Mouse (Mus musculus): ENCODE results near the gene Camkv. TPM values are rescaled to one million over a fixed set of nuclear protein-coding genes. Genes with fewer than 3 reads are reported as not detected.
A peak's percentile ranks its signal among the peaks of the same experiment; 100 is the strongest.

The Camkv gene
- 80.1 and 87.4 TPM in 2 replicates for total RNA-seq (2014; rRNA removed)
- 59.1 and 61.5 TPM in 2 replicates for polyA plus RNA-seq (2015; fragmentation: Nextera tagmentation; extraction: Ambion mirVana)

GRCm38 (mm10) chr9:107935374-107935773 is at the start of gene Camkv:
Gene Camkv (plus strand): TSS chr9:107935674.
- ATAC-seq = no peak
- no peak for TF ChIP-seq CTCF (IDR thresholded peaks at IDR 0.05; ENCODE audit: low read depth)
- peak within 1 kb of the TSS; percentile 55 for H3K4me3 ChIP-seq (ENCODE audit: low read length)
- H3K4me1 ChIP-seq (ENCODE audit: insufficient read depth, low read length) = 0 out of 2 replicates have a peak, but pooled peaks cover 4% of the 10 kb centered on the region
- H3K27me3 ChIP-seq (ENCODE audit: insufficient read depth, low read length) = no peaks in the 10 kb centered on the region
- no peaks in the 10 kb centered on the region for H3K9me3 ChIP-seq (ENCODE audit: low read length)
- no peak for DNase-seq (ENCODE audit: low spot score)
- H3K4me2 ChIP-seq (ENCODE audit: low read depth, low read length) = peak within 1 kb of the TSS; percentile 77
- peak within 1 kb of the TSS; percentile 57 for H3K9ac ChIP-seq (replicated peaks; ENCODE audit: low read length)
- no peaks in the 10 kb centered on the region for H3K36me3 ChIP-seq (ENCODE audit: insufficient read depth, low read length)
- no peak within 1 kb of the TSS for H3K27ac ChIP-seq
- 11% methylated on average over 3 of the region's 3 CpGs for WGBS

GRCm38 (mm10) chr9:107887804-107888266 is 47.6 kb upstream of the Camkv start, which contains the start of gene Mon1a:
Gene Mon1a (plus strand): TSS chr9:107888151.
- DNase-seq (ENCODE audit: low spot score) = peak; percentile 89
- Histone ChIP-seq H3K27me3 (ENCODE audit: insufficient read depth, low read length) (no peaks in the 10 kb centered on the region), H3K27ac (peak within 1 kb of the TSS; percentile 79), H3K36me3 (ENCODE audit: insufficient read depth, low read length) (no peaks in the 10 kb centered on the region), H3K4me3 (ENCODE audit: low read length) (peak within 1 kb of the TSS; percentile 82), H3K4me2 (ENCODE audit: low read depth, low read length) (peak within 1 kb of the TSS; percentile 81), H3K9ac (replicated peaks; ENCODE audit: low read length) (peak within 1 kb of the TSS; percentile 70), H3K4me1 (ENCODE audit: insufficient read depth, low read length) (no peaks in the 10 kb centered on the region; the same call in 1 of the 2 replicates), H3K9me3 (ENCODE audit: low read length) (no peaks in the 10 kb centered on the region)
- no peak for TF ChIP-seq CTCF (IDR thresholded peaks at IDR 0.05; ENCODE audit: low read depth)
- under 1% methylated on average over 28 of the region's 28 CpGs for WGBS
- peak; percentile 95 for ATAC-seq

GRCm38 (mm10) chr9:107888267-107888850 is 47.1 kb upstream of the Camkv start:
- peak overlapping the region; percentile 82 for H3K4me3 ChIP-seq (ENCODE audit: low read length)
- peak overlapping the region; percentile 70 for H3K9ac ChIP-seq (replicated peaks; ENCODE audit: low read length)
- peak overlapping the region; percentile 81 for H3K4me2 ChIP-seq (ENCODE audit: low read depth, low read length)
- peak; percentile 68 for DNase-seq (ENCODE audit: low spot score)
- no peaks in the 10 kb centered on the region; the same call in 1 of the 2 replicates for H3K4me1 ChIP-seq (ENCODE audit: insufficient read depth, low read length)
- H3K27ac ChIP-seq = peak overlapping the region; percentile 79
- peak; percentile 87 for ATAC-seq
- WGBS = under 1% methylated on average over 18 of the region's 18 CpGs
- H3K9me3 ChIP-seq (ENCODE audit: low read length) = no peaks in the 10 kb centered on the region
- no peak; the same call in 1 of the 2 replicates for TF ChIP-seq CTCF (IDR thresholded peaks at IDR 0.05; ENCODE audit: low read depth)
- no peaks in the 10 kb centered on the region for H3K36me3 ChIP-seq (ENCODE audit: insufficient read depth, low read length)
- H3K27me3 ChIP-seq (ENCODE audit: insufficient read depth, low read length) = no peaks in the 10 kb centered on the region

- H3K9me3 ChIP-seq (ENCODE audit: low read length) = no peaks in the 10 kb centered on the region
- H3K4me2 ChIP-seq (ENCODE audit: low read depth, low read length) = no peak overlapping the region
- no peaks in the 10 kb centered on the region for H3K36me3 ChIP-seq (ENCODE audit: insufficient read depth, low read length)
- H3K27me3 ChIP-seq (ENCODE audit: insufficient read depth, low read length) = no peaks in the 10 kb centered on the region
- no peak overlapping the region for H3K27ac ChIP-seq
- no peak overlapping the region for H3K9ac ChIP-seq (replicated peaks; ENCODE audit: low read length)
- no peak overlapping the region for H3K4me3 ChIP-seq (ENCODE audit: low read length)
- TF ChIP-seq CTCF (IDR thresholded peaks at IDR 0.05; ENCODE audit: low read depth) = no peak
- 86% methylated on average over 6 of the region's 6 CpGs for WGBS
- no peaks in the 10 kb centered on the region; the same call in 1 of the 2 replicates for H3K4me1 ChIP-seq (ENCODE audit: insufficient read depth, low read length)
- DNase-seq (ENCODE audit: low spot score) (no peak), ATAC-seq (no peak)
Measured at GRCm38 (mm10) chr9:107890260-107890659, 45.2 kb upstream of the Camkv start.

GRCm38 (mm10) chr9:107891023-107891422 is 44.5 kb upstream of the Camkv start:
- no peak overlapping the region for H3K4me3 ChIP-seq (ENCODE audit: low read length)

GRCm38 (mm10) chr9:107898563-107898962 is 36.9 kb upstream of the Camkv start:
- DNase-seq (ENCODE audit: low spot score) = no peak
- 86% methylated on average over 10 of the region's 10 CpGs for WGBS
- H3K4me2 ChIP-seq (ENCODE audit: low read depth, low read length) = no peak overlapping the region
- TF ChIP-seq CTCF (IDR thresholded peaks at IDR 0.05; ENCODE audit: low read depth) = no peak
- no peak overlapping the region for H3K27ac ChIP-seq
- no peak for ATAC-seq
- no peaks in the 10 kb centered on the region for H3K27me3 ChIP-seq (ENCODE audit: insufficient read depth, low read length)
- no peaks in the 10 kb centered on the region for H3K4me1 ChIP-seq (ENCODE audit: insufficient read depth, low read length)
- H3K9ac ChIP-seq (replicated peaks; ENCODE audit: low read length) = no peak overlapping the region
- no peaks in the 10 kb centered on the region; the same call in 1 of the 2 replicates for H3K36me3 ChIP-seq (ENCODE audit: insufficient read depth, low read length)
- no peaks in the 10 kb centered on the region for H3K9me3 ChIP-seq (ENCODE audit: low read length)
- H3K4me3 ChIP-seq (ENCODE audit: low read length) = no peak overlapping the region

More at GRCm38 (mm10) chr9:107891023-107891422, 44.5 kb upstream of the Camkv start:
- Histone ChIP-seq H3K27me3 (ENCODE audit: insufficient read depth, low read length) (no peaks in the 10 kb centered on the region), H3K36me3 (ENCODE audit: insufficient read depth, low read length) (no peaks in the 10 kb centered on the region), H3K9me3 (ENCODE audit: low read length) (no peaks in the 10 kb centered on the region), H3K27ac (no peak overlapping the region), H3K9ac (replicated peaks; ENCODE audit: low read length) (no peak overlapping the region), H3K4me2 (ENCODE audit: low read depth, low read length) (no peak overlapping the region), H3K4me1 (ENCODE audit: insufficient read depth, low read length) (no peaks in the 10 kb centered on the region; the same call in 1 of the 2 replicates)
- DNase-seq (ENCODE audit: low spot score) = no peak
- WGBS = 94% methylated on average over 1 of the region's 1 CpGs
- no peak for ATAC-seq
- TF ChIP-seq CTCF (IDR thresholded peaks at IDR 0.05; ENCODE audit: low read depth) = peak; percentile 59

- 73% methylated on average over 12 of the region's 12 CpGs for WGBS
Measured at GRCm38 (mm10) chr9:107899855-107900254, 35.6 kb upstream of the Camkv start.

More at GRCm38 (mm10) chr9:107899855-107900254, 35.6 kb upstream of the Camkv start:
- DNase-seq (ENCODE audit: low spot score) = no peak
- no peaks in the 10 kb centered on the region; the same call in 1 of the 2 replicates for H3K36me3 ChIP-seq (ENCODE audit: insufficient read depth, low read length)
- H3K9ac ChIP-seq (replicated peaks; ENCODE audit: low read length) = no peak overlapping the region
- H3K4me2 ChIP-seq (ENCODE audit: low read depth, low read length) = no peak overlapping the region
- ATAC-seq = no peak
- H3K4me3 ChIP-seq (ENCODE audit: low read length) = no peak overlapping the region
- no peaks in the 10 kb centered on the region for H3K9me3 ChIP-seq (ENCODE audit: low read length)
- H3K27me3 ChIP-seq (ENCODE audit: insufficient read depth, low read length) = no peaks in the 10 kb centered on the region
- no peak overlapping the region for H3K27ac ChIP-seq
- no peaks in the 10 kb centered on the region for H3K4me1 ChIP-seq (ENCODE audit: insufficient read depth, low read length)
- TF ChIP-seq CTCF (IDR thresholded peaks at IDR 0.05; ENCODE audit: low read depth) = no peak

Data from hindbrain, postnatal 0 days (tissue).